Mouse (Mus musculus) bone marrow macrophage, adult 2 months (primary cell): Measurements from ENCODE around the gene Gtdc1.

Source experiments
- CTCF ChIP-seq: IDR thresholded peaks from 2 replicates; pipeline ENCODE4 v1.5.1; 2012; ENCODE audit warnings: low read depth, mild to moderate bottlenecking, low read length, moderate library complexity
- POLR2A ChIP-seq: IDR thresholded peaks from 2 replicates; pipeline ENCODE4 v1.6.1; 2012; ENCODE audit warnings: mild to moderate bottlenecking, low read depth, low read length, borderline replicate concordance

DNA sequence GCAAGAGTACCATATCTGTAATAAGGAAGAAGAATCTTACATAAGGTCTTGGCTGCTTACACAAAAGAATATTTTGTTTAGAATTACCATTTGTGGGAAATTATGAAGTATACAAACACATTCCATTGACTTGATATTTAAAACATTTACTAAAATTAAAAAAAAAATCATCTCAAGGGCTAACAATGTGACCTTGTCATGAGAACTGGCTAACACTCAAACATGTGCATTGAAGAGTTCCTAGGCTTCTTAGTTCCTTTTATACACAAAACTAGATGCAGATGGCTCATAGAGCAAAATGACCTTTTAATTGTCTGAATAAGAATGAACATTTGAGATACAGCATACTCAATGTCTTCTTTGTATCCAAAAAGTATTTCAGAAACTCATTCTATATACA, 344.0 kb downstream of the Gtdc1 start:
- no peak for TF ChIP-seq CTCF
- TF ChIP-seq POLR2A: no peak
